Mouse (Mus musculus): ENCODE measurements at regions not wholly inside any gene's neighbourhood (a gene's known extent, or its start where the extent isn't known, plus 50 kb on each side); places are given as distances from the start of the nearest gene placed in this dataset.

- no peak for DNase-seq (ENCODE audit: low spot score in 2 of 2)
Observed at GRCm38 (mm10) chr13:90293697-90294647, 204.6 kb upstream of the Xrcc4 start.

- no peak for DNase-seq (ENCODE audit: low spot score in 2 of 2)
Observed at GRCm38 (mm10) chr13:90292905-90293304, 203.5 kb upstream of the Xrcc4 start.

DNA sequence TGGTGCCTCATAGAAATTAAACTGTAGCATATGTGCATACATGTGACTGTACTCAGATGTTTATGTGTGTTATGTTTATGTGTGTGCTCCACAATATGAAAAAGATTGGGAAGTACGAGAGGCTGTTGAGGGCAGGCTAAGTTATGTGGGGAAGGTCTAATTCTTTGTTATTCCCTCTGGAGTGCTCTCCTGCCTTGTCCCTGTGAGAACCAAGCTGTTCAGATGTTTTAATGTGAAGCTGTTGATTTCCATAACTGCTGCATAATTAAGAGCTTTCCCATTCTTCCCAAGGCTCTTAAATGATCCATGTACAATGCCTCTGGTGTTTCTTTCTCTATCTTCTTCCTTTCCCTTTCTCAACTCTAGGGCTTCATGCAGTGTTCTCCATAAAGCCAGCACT lies 202.7 kb upstream of the Xrcc4 start:
- no peak for DNase-seq (ENCODE audit: low spot score in 2 of 2)

DNA sequence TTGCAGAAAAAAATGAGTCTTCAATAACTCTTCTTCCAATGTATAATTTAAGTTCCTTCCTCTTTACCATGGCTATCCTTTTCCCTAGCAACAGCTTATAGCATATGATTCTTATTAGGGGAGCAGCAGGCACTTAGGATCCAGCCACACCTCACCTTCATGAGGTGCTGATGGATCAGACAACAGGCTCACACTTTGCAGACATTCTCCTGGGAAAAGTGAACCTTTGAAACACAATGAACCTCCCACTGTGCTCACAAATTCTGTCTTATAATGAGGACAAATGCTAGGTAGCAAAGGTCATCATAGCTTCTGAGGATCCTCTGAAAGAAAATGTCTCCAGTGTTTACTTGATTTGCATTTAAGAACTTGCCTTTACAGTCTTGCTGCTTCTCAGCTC lies 191.6 kb upstream of the Xrcc4 start:
- no peak for DNase-seq (ENCODE audit: low spot score in 2 of 2)

DNA sequence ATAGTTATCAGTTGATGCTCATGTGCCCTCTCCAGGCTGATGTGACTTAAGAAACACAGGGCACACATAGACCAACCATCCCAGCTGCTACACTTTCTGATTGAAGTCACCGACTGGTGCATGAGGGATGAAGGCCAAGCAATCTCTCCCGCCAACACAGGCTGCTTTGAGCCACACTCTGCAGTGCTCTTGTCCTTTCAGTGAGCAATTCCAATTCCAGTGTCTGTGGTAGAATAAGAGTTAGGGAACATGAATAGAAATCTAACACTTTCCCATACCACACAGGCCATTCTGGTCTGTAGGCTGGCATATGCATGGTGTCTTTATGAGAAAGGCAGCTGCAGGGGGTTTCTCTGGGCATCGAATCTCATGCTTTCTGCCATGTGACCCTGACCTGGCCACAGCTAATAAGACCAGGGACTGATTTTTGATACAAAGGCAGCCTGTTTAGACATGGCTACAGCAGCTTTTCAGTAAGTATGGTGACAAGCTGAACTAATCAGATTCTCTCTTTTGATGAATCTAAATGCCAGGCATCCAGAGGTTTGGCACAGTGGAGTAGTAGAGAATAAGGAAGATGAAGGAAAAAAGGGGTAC lies 190.5 kb upstream of the Xrcc4 start:
- peak in 1 of 2 experiments; percentile 10 for DNase-seq (ENCODE audit: low spot score in 2 of 2)

DNA sequence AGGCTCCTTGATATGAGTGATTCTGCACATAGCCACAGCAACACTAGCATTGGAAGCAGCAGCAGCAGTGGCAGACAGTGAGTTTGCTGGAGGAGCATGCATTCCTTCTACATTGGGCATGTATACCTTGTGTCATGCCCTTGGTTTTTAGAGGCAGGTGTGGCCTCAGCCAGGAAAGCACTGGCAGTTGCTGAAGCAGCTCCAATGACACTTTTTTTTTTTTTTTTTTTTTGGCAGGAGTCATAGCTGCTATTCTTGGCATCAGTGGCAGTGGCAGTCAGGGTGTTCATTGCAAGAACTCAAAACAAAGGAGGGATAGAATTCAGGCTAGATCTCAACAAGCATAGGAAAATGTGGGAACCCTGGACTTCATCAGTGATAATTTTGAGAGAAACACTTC lies 189.9 kb upstream of the Xrcc4 start:
- no peak for DNase-seq (ENCODE audit: low spot score in 2 of 2)

DNA sequence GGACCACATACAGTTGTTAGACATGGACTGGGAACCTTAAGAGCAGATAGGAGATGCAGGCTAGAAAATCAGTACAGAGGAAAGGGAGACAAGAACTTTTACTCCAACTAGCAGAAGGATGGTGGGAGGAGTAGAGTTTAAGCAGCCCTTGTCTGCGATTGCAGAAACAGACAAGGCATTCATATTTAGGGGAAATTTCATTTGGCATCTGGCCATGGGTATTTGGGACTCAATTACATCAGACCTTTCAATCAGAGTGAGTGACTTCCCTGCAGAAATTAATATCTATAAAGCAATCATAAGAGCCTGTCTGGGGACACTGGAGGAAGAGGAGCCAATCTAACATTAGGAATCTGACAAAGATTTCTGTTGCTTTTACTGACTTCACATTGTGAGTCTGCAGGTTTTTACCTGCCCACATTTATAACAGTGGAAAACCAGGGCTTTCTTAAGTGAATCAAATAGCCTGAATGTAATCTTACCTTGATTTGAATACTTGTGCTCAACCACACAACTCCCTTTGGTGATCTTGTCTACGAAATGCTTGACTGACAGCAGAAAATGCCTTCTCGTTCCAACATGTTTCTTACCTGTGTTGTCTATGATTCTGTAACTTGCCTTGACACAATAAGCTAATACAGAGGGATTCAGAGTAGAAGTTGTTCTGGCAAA lies 169.8 kb upstream of the Xrcc4 start:
- no peak for DNase-seq (ENCODE audit: low spot score in 2 of 2)

DNA sequence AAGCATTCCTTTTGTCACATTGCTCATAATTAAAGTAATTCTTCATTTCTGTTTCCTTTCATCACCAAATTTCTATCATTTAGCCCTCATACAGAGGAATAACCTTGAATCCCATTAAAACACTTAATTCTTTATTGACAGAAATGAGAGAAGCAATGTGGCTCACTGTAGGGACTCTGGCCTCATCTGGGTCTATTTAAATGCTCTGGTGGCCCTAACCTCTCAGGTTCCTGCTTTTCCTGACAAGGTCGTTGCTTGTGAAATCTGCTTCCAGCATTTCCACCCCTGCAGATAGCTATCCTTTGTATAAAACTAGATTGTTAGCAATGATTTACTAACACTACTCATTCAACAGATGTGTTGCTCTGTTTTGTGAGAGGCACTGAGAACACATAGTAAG lies 163.6 kb upstream of the Xrcc4 start:
- no peak for DNase-seq (ENCODE audit: low spot score in 2 of 2)

GRCm38 (mm10) chr13:90245997-90246765 lies 156.8 kb upstream of the Xrcc4 start:
- DNase-seq (ENCODE audit: low spot score in 2 of 2), result no peak

DNA sequence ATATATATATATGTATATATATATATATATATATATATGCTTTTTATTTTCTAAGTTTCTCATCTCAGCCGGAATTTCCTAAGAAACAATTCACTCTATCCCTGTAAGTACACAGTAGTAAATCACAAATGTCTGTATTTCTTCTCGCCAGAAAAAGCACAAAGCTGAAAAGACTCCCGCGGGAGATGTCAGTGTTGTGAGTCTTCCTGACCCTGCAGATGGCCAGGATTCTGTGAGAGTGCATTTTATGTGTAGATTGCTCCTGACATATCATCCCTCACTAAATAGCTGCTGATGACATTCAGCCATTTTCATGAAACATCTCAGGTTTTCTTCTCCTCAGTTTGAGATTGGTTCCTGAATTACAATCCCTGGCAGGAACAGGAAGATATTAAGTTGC lies 148.9 kb upstream of the Xrcc4 start:
- DNase-seq (ENCODE audit: low spot score in 2 of 2), result no peak

DNA sequence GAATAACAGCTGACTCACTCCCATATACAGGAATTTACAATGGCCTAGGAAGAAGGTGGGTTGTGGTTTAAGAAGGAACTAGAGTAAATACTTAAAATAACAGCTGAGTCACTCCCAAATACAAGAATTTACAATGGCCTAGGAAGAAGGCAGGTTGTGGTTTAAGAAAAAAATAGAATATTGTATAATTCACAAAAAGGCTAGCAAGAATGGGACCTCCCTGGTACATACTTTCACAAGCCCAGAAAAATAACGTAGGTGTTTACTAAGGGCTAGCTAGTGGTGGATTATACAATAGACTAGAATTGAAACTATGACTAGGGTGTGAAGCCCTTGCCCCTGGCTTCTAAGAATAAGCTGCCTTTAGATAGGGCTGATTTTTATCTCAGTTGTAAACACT lies 144.6 kb upstream of the Xrcc4 start:
- DNase-seq (ENCODE audit: low spot score in 2 of 2), result no peak

DNA sequence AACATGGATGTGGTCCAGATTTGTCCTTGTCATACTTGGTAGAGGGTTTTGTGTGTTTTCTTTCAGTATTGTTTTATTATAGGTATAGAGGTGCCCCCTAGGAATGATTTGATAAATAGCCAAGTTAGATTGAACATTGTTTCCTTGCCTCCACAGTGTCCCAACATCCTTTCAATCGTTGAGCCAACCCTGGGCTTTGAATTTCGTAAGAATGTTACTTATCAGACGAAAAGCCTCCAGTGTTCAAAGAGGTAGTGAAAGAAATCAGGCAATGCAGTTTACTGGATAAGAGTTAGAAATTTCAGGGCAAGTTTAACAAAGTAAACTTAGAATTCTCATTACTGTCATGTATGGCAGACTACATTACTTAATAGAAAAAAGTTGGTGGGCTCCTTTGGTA lies 144.2 kb upstream of the Xrcc4 start:
- DNase-seq (ENCODE audit: low spot score in 2 of 2), result no peak

DNA sequence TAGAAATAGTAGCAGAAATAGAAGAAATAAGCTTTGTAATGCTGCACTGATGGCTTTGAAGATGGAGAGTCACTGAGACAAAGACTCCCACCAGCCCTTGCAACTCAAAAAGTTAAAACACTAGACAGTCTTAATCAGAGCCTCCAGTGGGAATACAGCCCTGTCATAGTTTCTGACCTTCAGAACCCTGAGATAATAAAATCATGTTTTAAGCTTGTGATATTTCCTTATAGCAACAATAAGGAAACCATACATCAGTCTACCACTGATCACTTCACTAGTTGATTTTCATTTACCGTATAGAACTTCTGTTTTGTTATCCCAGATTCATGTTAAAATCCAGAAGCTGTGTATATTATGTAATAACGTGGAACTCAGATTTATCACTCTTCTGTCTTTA lies 139.7 kb upstream of the Xrcc4 start:
- no peak for DNase-seq (ENCODE audit: low spot score in 2 of 2)

- DNase-seq (ENCODE audit: low spot score in 2 of 2), result no peak
Observed at GRCm38 (mm10) chr13:90226212-90226611, 136.8 kb upstream of the Xrcc4 start.

DNA sequence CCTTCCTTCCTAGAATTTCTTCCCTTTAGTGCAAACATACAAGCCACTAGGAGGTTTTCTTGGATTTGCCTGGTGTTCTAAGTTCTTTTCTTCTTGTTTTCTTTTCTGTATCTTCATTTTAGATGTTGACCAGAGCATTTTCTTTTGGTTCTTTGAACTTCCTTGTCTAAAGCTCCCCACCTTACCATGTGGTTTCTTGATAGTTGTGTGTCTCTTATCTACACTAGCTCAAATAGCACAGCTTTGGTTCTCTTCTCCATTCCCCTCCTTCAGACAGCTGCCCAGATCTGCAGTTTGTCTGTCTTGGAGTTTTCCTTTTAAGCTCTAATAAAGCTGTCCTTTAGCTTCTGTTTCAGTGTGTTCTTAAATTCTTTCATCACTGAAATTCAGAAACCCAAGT lies 123.0 kb upstream of the Xrcc4 start:
- DNase-seq (ENCODE audit: low spot score in 2 of 2), result no peak

GRCm38 (mm10) chr13:90207875-90208274 lies 118.5 kb upstream of the Xrcc4 start:
- DNase-seq (ENCODE audit: low spot score in 2 of 2), result no peak

Measured in left cerebral cortex, adult 9 months (tissue).